Mouse (Mus musculus): ENCODE measurements around the gene Zfp787.

Zfp787 gene

GRCm38 (mm10) chr7:6155901-6156411, at the start of gene Zfp787:
Zfp787 (minus strand) TSS chr7:6155997.
- in situ Hi-C loops (cut with MboI; ENCODE audit: low sequenced_read_pairs), result no loop called here

- in situ Hi-C loops (cut with MboI; ENCODE audit: low sequenced_read_pairs), result no loop called here
Observed at GRCm38 (mm10) chr7:6204200-6204599, 48.4 kb upstream of the Zfp787 start.

GRCm38 (mm10) chr7:6196790-6197189, 41.0 kb upstream of the Zfp787 start, which contains the start of gene Galp:
Galp (plus strand) TSS chr7:6197090.
- in situ Hi-C loops (cut with MboI; ENCODE audit: low sequenced_read_pairs), result no loop called here

GRCm38 (mm10) chr7:6195777-6196176, 40.0 kb upstream of the Zfp787 start:
- in situ Hi-C loops (cut with MboI; ENCODE audit: low sequenced_read_pairs), result no loop called here

GRCm38 (mm10) chr7:6194129-6194528, 38.3 kb upstream of the Zfp787 start:
- in situ Hi-C loops (cut with MboI; ENCODE audit: low sequenced_read_pairs), result no loop called here

- in situ Hi-C loops (cut with MboI; ENCODE audit: low sequenced_read_pairs), result no loop called here
Observed at GRCm38 (mm10) chr7:6191376-6191775, 35.6 kb upstream of the Zfp787 start.

- in situ Hi-C loops (cut with MboI; ENCODE audit: low sequenced_read_pairs), result no loop called here
Observed at GRCm38 (mm10) chr7:6189542-6189941, 33.7 kb upstream of the Zfp787 start.

GRCm38 (mm10) chr7:6186756-6187155, 31.0 kb upstream of the Zfp787 start:
- in situ Hi-C loops (cut with MboI; ENCODE audit: low sequenced_read_pairs), result no loop called here

- in situ Hi-C loops (cut with MboI; ENCODE audit: low sequenced_read_pairs), result no loop called here
Observed at GRCm38 (mm10) chr7:6186176-6186575, 30.4 kb upstream of the Zfp787 start.

GRCm38 (mm10) chr7:6185391-6185790, 29.6 kb upstream of the Zfp787 start:
- in situ Hi-C loops (cut with MboI; ENCODE audit: low sequenced_read_pairs), result no loop called here

- in situ Hi-C loops (cut with MboI; ENCODE audit: low sequenced_read_pairs), result no loop called here
Observed at GRCm38 (mm10) chr7:6184521-6184920, 28.7 kb upstream of the Zfp787 start.

- in situ Hi-C loops (cut with MboI; ENCODE audit: low sequenced_read_pairs), result no loop called here
Observed at GRCm38 (mm10) chr7:6183802-6184201, 28.0 kb upstream of the Zfp787 start.

- in situ Hi-C loops (cut with MboI; ENCODE audit: low sequenced_read_pairs), result no loop called here
Observed at GRCm38 (mm10) chr7:6182882-6183281, 27.1 kb upstream of the Zfp787 start.

GRCm38 (mm10) chr7:6179013-6179412, 23.2 kb upstream of the Zfp787 start:
- in situ Hi-C loops (cut with MboI; ENCODE audit: low sequenced_read_pairs), result loop anchor here (10.0 kb wide), 1 partner anchor 54 kb away; no protein-coding TSS in a partner anchor

GRCm38 (mm10) chr7:6174365-6174987, 18.7 kb upstream of the Zfp787 start:
- in situ Hi-C loops (cut with MboI; ENCODE audit: low sequenced_read_pairs), result loop anchor here (10.0 kb wide), 1 partner anchor 50 kb away; no protein-coding TSS in a partner anchor

GRCm38 (mm10) chr7:6173872-6174271, 18.1 kb upstream of the Zfp787 start:
- in situ Hi-C loops (cut with MboI; ENCODE audit: low sequenced_read_pairs), result loop anchor here (10.0 kb wide), 1 partner anchor 49 kb away; no protein-coding TSS in a partner anchor

GRCm38 (mm10) chr7:6172674-6173244, 17.0 kb upstream of the Zfp787 start:
- in situ Hi-C loops (cut with MboI; ENCODE audit: low sequenced_read_pairs), result loop anchor here (10.0 kb wide), 1 partner anchor 48 kb away; no protein-coding TSS in a partner anchor

GRCm38 (mm10) chr7:6172006-6172649, 16.3 kb upstream of the Zfp787 start, which contains the start of gene Zfp444:
Zfp444 (plus strand) TSS chr7:6172226.
- in situ Hi-C loops (cut with MboI; ENCODE audit: low sequenced_read_pairs), result loop anchor here (10.0 kb wide), 1 partner anchor 47 kb away; no protein-coding TSS in a partner anchor

GRCm38 (mm10) chr7:6171444-6172005, 15.7 kb upstream of the Zfp787 start:
- in situ Hi-C loops (cut with MboI; ENCODE audit: low sequenced_read_pairs), result loop anchor here (10.0 kb wide), 1 partner anchor 47 kb away; no protein-coding TSS in a partner anchor

- in situ Hi-C loops (cut with MboI; ENCODE audit: low sequenced_read_pairs), result loop anchor here (10.0 kb wide), 1 partner anchor 46 kb away; no protein-coding TSS in a partner anchor
Observed at GRCm38 (mm10) chr7:6170871-6171270, 15.1 kb upstream of the Zfp787 start.

GRCm38 (mm10) chr7:6170391-6170790, 14.6 kb upstream of the Zfp787 start:
- in situ Hi-C loops (cut with MboI; ENCODE audit: low sequenced_read_pairs), result loop anchor here (10.0 kb wide), 1 partner anchor 46 kb away; no protein-coding TSS in a partner anchor
